Mouse (Mus musculus) cortical plate, adult 2 months (tissue): ENCODE data around the gene Pfn1.

Source experiments
- CTCF ChIP-seq: fragments of 200-500 bp; IDR thresholded peaks from 2 replicates; pipeline ENCODE4 v1.5.1; 2011; ENCODE audit warnings: mild to moderate bottlenecking, control low read depth, low read length; ENCODE audit not compliant: insufficient read depth; ENCODE audit errors: extremely low read depth
- POLR2A ChIP-seq: fragments of 200-500 bp; IDR thresholded peaks from 2 replicates; pipeline ENCODE4 v1.6.1; 2011; ENCODE audit warnings: mild to moderate bottlenecking, low read length, control low read depth; ENCODE audit not compliant: insufficient read depth; ENCODE audit errors: extremely low read depth

DNA sequence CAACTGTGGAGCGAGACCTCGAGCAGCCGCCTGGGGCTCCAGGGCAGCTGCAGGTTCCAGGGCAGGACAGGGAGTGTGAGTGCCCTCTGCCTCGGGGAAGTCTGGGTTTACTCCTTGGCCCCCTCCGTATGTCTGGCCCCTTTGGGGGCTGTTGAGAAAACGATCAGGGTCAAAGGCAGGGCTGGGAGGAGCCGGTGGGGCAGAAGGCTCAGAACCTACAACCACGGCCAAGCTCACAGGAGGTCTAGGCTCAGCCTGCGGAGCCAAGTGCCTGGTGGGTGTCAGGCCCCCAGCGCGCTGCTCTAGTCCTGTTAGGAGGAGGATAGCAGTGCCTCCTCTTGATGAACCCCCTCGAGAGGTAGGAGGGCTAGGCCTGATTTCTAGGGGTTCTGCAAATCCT lies 26.7 kb upstream of the Pfn1 start:
- no peak for TF ChIP-seq CTCF
- TF ChIP-seq POLR2A, result no peak
